Mouse (Mus musculus) brain, embryonic 14.5 days (tissue): ENCODE data around the gene Afg1l. TPM values are rescaled to one million over a fixed set of nuclear protein-coding genes. Genes with fewer than 3 reads are reported as not detected.
A peak's percentile ranks its signal among the peaks of the same experiment; 100 is the strongest.

ENCODE experiments used
- DNase-seq: peaks from one replicate; pipeline ENCODE4 v3.0.0-alpha.2; 2011; ENCODE audit warnings: low read depth
- CTCF ChIP-seq: fragments of 200-500 bp; IDR thresholded peaks from 2 replicates; pipeline ENCODE4 v1.5.1; 2012; ENCODE audit warnings: inconsistent platforms, mild to moderate bottlenecking, moderate library complexity, borderline replicate concordance; ENCODE audit not compliant: insufficient read depth, insufficient read length; ENCODE audit errors: extremely low read depth
- POLR2A ChIP-seq: fragments of 200-500 bp; IDR thresholded peaks from 2 replicates; pipeline ENCODE4 v1.6.1; 2012; ENCODE audit warnings: mild to moderate bottlenecking, inconsistent platforms, borderline replicate concordance; ENCODE audit not compliant: poor library complexity, insufficient read depth, insufficient read length, severe bottlenecking; ENCODE audit errors: extremely low read depth
- polyA plus RNA-seq: library from polyadenylated mRNA; depleted of rRNA; stranded (reverse); fragments of >200 nt; gene quantifications from 2 replicates; pipeline ENCODE4 v1.2.3, GENCODE M21; 2012

The Afg1l gene
- polyA plus RNA-seq, 1 experiment = 4.9 TPM

DNA sequence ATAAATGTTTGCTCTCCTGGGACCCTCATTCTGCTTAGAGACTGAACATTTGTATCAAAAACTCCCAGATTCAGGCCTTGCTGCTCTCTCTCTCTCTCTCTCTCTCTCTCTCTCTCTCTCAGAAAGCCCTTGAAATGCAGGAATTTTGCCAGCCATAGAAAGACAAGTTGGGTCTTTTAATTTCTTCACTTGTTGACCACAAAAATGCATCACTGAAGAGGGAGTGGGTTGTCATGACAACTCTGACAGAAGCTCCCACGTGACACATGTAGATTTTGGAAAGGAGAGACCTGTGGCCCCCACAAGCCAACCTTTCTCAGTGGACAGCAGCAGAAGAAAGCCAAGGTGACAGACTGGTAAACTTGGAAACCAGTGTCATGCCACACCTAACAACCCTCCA is 190.7 kb downstream of the Afg1l start:
- DNase-seq = no peak
- TF ChIP-seq CTCF = no peak
- TF ChIP-seq POLR2A = no peak

- TF ChIP-seq CTCF (no peak), POLR2A (no peak)
- DNase-seq = no peak
Measured at GRCm38 (mm10) chr10:42278307-42278850, 200.0 kb downstream of the Afg1l start.

DNA sequence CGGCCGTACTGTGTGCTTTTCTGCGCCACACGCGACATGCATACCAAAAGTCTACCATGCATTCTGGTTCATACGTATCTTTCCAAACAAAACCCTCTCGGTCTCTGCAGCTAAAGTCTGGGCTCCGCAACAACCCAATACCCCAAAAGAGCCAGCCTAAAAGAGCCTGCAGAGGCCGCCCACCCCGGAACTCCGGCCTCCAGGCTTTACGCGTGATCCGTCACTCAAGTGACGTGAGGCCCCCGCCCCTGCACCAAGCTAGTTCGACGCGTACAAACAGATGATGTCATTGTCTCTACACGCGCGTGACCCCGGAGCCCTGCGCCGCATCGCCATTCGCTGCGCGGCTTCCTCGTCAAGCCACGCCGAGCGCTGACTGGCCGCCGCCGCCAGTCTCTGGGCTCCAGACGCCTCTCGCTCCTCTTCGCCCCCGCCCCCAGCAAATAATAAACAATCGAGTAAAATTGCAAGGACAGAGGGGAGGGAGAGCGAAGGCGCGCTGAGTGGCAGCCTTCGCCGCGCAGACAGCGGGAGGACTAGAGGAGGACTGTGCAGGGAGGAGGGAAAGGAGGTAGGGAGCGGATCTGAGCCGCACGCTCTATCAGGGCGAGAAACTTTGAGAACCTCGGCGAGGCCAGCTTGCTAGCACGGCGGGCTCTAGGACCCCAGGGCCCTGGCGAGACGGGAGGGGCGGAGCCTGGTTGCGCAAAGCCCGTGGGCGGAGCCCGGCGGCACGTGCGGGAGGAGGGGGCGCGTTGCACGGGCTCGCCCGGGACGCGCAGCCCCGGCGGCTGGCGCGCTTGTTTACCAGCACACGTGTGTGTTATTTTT is 200.7 kb downstream of the Afg1l start:
- peak; percentile 100 for DNase-seq

DNA sequence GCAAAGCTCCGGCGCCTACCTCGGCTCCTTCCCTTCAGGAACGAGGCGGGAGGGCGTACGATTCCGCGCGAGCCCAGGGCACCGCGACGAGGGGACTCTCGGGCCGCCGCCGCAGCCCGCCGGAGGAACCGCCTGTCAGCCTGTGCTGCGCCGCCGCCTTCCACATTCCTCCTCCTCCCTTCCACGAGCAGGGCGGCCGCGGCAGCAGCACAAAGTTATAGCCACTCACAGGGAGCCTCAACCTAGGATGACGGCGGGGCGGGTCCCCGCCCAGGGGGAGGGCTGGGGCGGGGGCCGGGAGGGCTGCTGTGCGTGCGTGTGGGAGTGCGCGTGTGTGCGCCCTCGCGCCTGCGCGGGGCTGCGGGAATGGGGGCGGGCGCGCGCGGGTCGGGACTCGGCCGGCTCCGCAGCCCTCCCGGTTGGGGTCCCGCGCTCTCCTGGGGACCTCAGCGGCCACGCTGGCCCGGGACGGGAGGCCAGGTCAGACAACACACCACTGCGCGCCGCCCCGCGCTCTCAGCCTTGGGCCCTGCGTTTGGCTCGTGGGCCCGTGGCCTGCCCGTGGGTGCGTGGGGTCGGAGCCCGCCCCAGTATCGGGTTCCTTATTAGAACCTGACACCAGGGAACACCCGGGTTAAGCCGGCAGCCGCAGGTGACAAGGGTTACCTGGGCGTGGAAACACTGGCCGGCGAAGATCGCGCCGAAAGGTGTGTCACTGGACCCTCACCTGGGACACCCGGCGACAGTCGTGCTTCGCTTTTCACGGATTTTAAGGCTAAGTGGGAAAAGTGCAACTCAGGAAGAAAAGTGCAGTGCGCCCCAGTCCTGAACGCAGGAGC is 201.6 kb downstream of the Afg1l start, which contains the start of gene Foxo3:
Foxo3 (minus strand) TSS at position 249 of the 839 bp plus-strand sequence.
- TF ChIP-seq POLR2A = peak; percentile 80
- no peak for TF ChIP-seq CTCF
- DNase-seq = peak; percentile 96

More for the DNA sequence above, 200.7 kb downstream of the Afg1l start:
- TF ChIP-seq CTCF (no peak), POLR2A (peak; percentile 64)

- DNase-seq = peak; percentile 83
- TF ChIP-seq CTCF (no peak), POLR2A (no peak)
Measured at GRCm38 (mm10) chr10:42275871-42276501, 202.4 kb downstream of the Afg1l start.

- no peak for TF ChIP-seq CTCF
- TF ChIP-seq POLR2A = no peak
- DNase-seq = peak; percentile 51
Measured at GRCm38 (mm10) chr10:42275401-42275870, 202.9 kb downstream of the Afg1l start.

DNA sequence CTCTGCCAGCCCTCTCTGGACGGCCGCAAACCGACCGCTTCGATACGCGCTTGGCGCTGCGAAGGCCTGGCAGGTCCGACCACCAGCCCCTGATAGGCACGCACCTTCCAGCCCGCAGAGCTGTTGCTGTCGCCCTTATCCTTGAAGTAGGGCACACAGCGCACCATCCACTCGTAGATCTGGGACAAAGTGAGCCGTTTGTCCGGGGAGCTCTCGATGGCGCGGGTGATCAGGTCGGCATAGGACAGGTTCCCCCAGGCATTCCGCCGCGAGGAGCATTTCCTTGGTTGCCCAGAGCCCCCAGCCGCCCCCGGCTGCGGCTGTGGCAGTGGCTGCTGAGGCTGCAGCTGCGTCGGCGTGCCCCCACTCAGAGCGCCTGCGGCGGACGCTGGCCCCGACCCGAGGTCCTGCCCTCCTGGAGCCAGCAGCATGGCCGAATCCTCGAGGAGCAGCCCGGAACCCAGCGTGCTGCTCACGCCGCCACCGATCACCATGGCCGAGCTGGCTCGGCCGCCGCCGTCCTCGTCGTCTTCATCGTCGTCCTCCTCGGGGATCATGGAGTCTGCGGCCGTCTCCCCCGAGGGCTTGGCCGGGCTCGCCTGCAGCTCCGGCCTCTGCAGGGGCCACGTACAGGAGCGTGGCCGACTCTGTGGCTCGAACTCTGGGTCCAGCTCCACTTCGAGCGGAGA is 203.5 kb downstream of the Afg1l start:
- peak; percentile 44 for DNase-seq

DNA sequence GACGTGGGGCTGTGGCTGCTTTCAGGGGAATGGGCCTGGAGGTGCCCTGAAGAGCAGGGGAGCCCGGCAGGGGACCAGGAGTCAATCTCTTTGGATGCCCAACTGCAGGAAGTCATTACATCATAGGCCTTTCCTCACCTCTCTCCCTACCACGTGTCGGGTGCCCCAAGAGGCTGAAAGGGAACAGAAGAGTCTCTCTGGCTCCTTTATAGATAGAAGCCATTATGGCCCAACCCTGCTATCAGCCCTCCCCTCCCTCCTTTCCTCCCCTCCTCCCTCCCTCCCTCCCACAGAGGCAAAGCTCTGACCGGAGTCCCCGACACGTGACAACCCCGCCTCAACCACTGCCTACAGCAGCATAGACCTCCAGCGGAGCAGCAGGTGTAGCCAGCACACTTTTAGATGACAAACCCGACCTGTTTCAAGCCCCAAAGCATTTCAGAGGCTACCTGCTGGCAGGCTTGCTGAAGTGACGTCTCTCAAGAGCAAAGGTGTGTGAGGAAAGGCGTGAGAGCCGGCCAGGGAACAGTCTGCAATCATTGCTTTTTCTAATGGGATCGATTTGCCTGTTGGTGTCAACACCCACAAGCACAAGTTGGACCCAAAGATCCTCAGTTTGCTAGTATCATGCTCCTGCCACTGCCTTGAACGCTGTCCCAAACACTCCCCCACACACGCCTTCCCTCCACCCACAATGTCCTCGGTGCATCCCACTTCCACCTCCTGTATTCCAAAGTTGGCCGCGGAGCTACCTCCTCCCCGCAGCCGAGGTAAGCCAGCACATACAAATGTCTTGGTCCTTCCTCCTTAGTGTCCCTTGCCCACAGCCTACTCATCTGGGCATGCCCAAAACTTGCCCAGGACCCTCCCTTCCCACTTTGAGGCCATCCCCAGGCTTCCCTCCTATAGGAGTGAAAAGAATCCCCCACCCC is 204.3 kb downstream of the Afg1l start:
- TF ChIP-seq POLR2A (no peak), CTCF (no peak)
- DNase-seq = peak; percentile 28

More for the DNA sequence above, 203.5 kb downstream of the Afg1l start:
- no peak for TF ChIP-seq POLR2A
- TF ChIP-seq CTCF = no peak

DNA sequence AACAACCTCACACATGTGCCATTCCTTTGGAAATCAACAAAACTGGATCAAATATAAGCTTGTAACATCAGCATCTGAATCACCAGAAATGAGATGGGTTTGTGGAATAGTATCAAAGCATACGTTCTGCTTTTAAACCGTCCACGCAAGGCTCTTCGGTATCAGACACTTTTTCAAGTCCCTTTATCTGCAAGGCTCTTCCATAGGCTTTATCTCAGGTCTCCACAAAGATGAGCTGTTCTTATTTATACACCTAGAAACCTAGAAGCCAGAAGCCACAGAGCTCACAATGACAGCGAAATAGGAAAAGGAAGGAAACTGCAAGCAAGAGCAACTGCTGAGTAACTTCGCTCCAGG is 205.0 kb downstream of the Afg1l start:
- no peak for DNase-seq
- TF ChIP-seq POLR2A (no peak), CTCF (no peak)
